Mouse (Mus musculus) MEL (cell line): ENCODE measurements around the gene Sirt4.

Experiments
- CTCF ChIP-seq, 3 experiments: IDR thresholded peaks in 2 of 3; conservative IDR thresholded peaks in 1 of 3; 2 replicates each; pipeline ENCODE4 v1.5.1; 2011 to 2012; ENCODE audit warnings: low read length in 3 of 3, low read depth in 2 of 3, mild to moderate bottlenecking in 2 of 3, improper control_type of control experiment in 1 of 3, inconsistent platforms in 1 of 3, mixed read lengths in 1 of 3, moderate library complexity in 1 of 3; ENCODE audit not compliant: control insufficient read depth in 1 of 3, insufficient read depth in 1 of 3, poor library complexity in 1 of 3, severe bottlenecking in 1 of 3
- EP300 ChIP-seq, 2 experiments: IDR thresholded peaks; 2 replicates each; pipeline ENCODE4 v1.6.1; 2011; ENCODE audit warnings: improper control_type of control experiment in 2 of 2, low read length in 2 of 2, low read depth in 1 of 2, mild to moderate bottlenecking in 1 of 2
- GATA1 ChIP-seq: IDR thresholded peaks from 2 replicates; pipeline ENCODE4 v1.6.1; 2011; ENCODE audit warnings: low read depth, low read length, improper control_type of control experiment
- HCFC1 ChIP-seq: IDR thresholded peaks from 2 replicates; pipeline ENCODE4 v1.6.1; 2012; ENCODE audit warnings: low read depth, mild to moderate bottlenecking, inconsistent platforms, low read length, improper control_type of control experiment, moderate library complexity
- POLR2AphosphoS5 ChIP-seq: IDR thresholded peaks from 2 replicates; pipeline ENCODE4 v1.6.1; 2012; ENCODE audit warnings: low read depth, borderline replicate concordance, mild to moderate bottlenecking, inconsistent platforms, low read length, moderate library complexity, mixed read lengths
- TAL1 ChIP-seq: IDR thresholded peaks from 2 replicates; pipeline ENCODE4 v1.6.1; 2012; ENCODE audit warnings: mild to moderate bottlenecking, inconsistent platforms, low read length, moderate library complexity, mixed read lengths
- TBP ChIP-seq: IDR thresholded peaks from 2 replicates; pipeline ENCODE4 v1.8.0; 2011; ENCODE audit warnings: low read depth, low read length, improper control_type of control experiment
- USF1 ChIP-seq: IDR thresholded peaks from 2 replicates; pipeline ENCODE4 v1.6.1; 2014; ENCODE audit warnings: low read depth, mild to moderate bottlenecking, inconsistent platforms, low read length, improper control_type of control experiment, moderate library complexity
- USF2 ChIP-seq, 2 experiments: IDR thresholded peaks; 2 replicates each; pipeline ENCODE4 v1.6.1; 2011 to 2012; ENCODE audit warnings: improper control_type of control experiment in 2 of 2, low read length in 2 of 2, borderline replicate concordance in 1 of 2, inconsistent platforms in 1 of 2, low read depth in 1 of 2, mild to moderate bottlenecking in 1 of 2; ENCODE audit not compliant: insufficient read depth in 1 of 2

- TF ChIP-seq TBP (peak; percentile 87), CTCF (IDR thresholded peaks at IDR 0.05 in 2 of 3, conservative IDR thresholded peaks at IDR 0.05 in 1 of 3; ENCODE audit: control insufficient read depth in 1 of 3, insufficient read depth in 1 of 3, low read depth in 2 of 3, low read length in 3 of 3, poor library complexity in 1 of 3, severe bottlenecking in 1 of 3) (no peak), POLR2AphosphoS5 (no peak), HCFC1 (no peak), TAL1 (no peak), EP300 (IDR thresholded peaks at IDR 0.05; ENCODE audit: low read depth in 1 of 2, low read length in 2 of 2) (peak; percentile 33 to 69; a peak in 3 of 4 replicates), USF2 (IDR thresholded peaks at IDR 0.05; ENCODE audit: borderline replicate concordance in 1 of 2, insufficient read depth in 1 of 2, low read depth in 1 of 2, low read length in 2 of 2) (no peak), USF1 (no peak), GATA1 (peak; percentile 31; the same call in 1 of the 2 replicates)
Observed at GRCm38 (mm10) chr5:115431898-115432259, 52.6 kb downstream of the Sirt4 start.
